Mouse (Mus musculus) limb, embryonic 13.5 days (tissue): Measurements from ENCODE around the gene Sv2a. TPM values are rescaled to one million over a fixed set of nuclear protein-coding genes. Genes with fewer than 3 reads are reported as not detected.
A peak's percentile ranks its signal among the peaks of the same experiment; 100 is the strongest.
"Not testable (repeated sequence)": the region's sequence is repeated elsewhere in the genome, so short reads cannot be mapped to it uniquely, and the experiment has no call there.

Source experiments
- ATAC-seq: fragments of 200-750 bp; cut with Nextera tagmentation; 2 replicates; pipeline ENCODE4 v1.8.0; 2017; ENCODE audit warnings: low read depth, moderate number of reproducible peaks, moderate TSS enrichment; ENCODE audit not compliant: low FRiP score
- H3K27ac ChIP-seq: fragments of 300-500 bp; sonication (generic); 2 replicates; pipeline ENCODE4 v1.5.1; 2015; ENCODE audit warnings: inconsistent platforms, mild to moderate bottlenecking, moderate library complexity
- H3K27me3 ChIP-seq: fragments of 300-500 bp; sonication (generic); 2 replicates; pipeline ENCODE4 v1.6.1; 2015; ENCODE audit warnings: mild to moderate bottlenecking, inconsistent platforms
- H3K36me3 ChIP-seq: fragments of 300-500 bp; sonication (generic); 2 replicates; pipeline ENCODE4 v1.6.1; 2015; ENCODE audit warnings: inconsistent platforms, mild to moderate bottlenecking, moderate library complexity
- H3K4me1 ChIP-seq: fragments of 300-500 bp; sonication (generic); 2 replicates; pipeline ENCODE4 v1.6.1; 2015; ENCODE audit warnings: inconsistent platforms
- H3K4me2 ChIP-seq: fragments of 300-500 bp; sonication (generic); replicated peaks from 2 replicates; pipeline ENCODE4 v1.6.1; 2015; ENCODE audit warnings: inconsistent platforms, mild to moderate bottlenecking, moderate library complexity
- H3K4me3 ChIP-seq: fragments of 300-500 bp; sonication (generic); 2 replicates; pipeline ENCODE4 v1.5.1; 2015; ENCODE audit warnings: moderate library complexity, mild to moderate bottlenecking, inconsistent platforms
- H3K9ac ChIP-seq: fragments of 300-500 bp; sonication (generic); 2 replicates; pipeline ENCODE4 v1.6.1; 2015; ENCODE audit warnings: mild to moderate bottlenecking, inconsistent platforms
- H3K9me3 ChIP-seq: fragments of 300-500 bp; sonication (generic); 2 replicates; pipeline ENCODE4 v1.6.1; 2016; ENCODE audit warnings: inconsistent platforms
- WGBS: fragments of 180-500 bp; shearing (Covaris S2); methylation state at CpG from one replicate; pipeline ENCODE4 v1.1.7; 2015; 5-methylcytosine and 5-hydroxymethylcytosine counted together
- polyA plus RNA-seq: library from polyadenylated mRNA; unstranded; fragments of >200 nt; fragmentation: Nextera tagmentation; extraction: Ambion mirVana; gene quantifications from 2 replicates; pipeline ENCODE4 v1.2.1, GENCODE M21; 2015

Gene Sv2a
- polyA plus RNA-seq, 1 experiment from 2014 or later, result 4.6 TPM

GRCm38 (mm10) chr3:96226695-96227648, 46.0 kb downstream of the Sv2a start:
- no peak for ATAC-seq
- Histone ChIP-seq H3K27ac (no peak overlapping the region), H3K4me3 (no peak overlapping the region), H3K4me1 (peaks cover 24% of the 10 kb centered on the region), H3K4me2 (no peak overlapping the region), H3K27me3 (no peaks in the 10 kb centered on the region), H3K36me3 (no peaks in the 10 kb centered on the region), H3K9ac (peak overlapping the region; percentile 43), H3K9me3 (no peaks in the 10 kb centered on the region)
- 68% methylated on average over 8 of the region's 8 CpGs for WGBS

- H3K4me2 ChIP-seq, result no peak overlapping the region
- H3K9me3 ChIP-seq, result no peaks in the 10 kb centered on the region
- 60% methylated on average over 2 of the region's 2 CpGs for WGBS
- no peak for ATAC-seq
- H3K36me3 ChIP-seq, result no peaks in the 10 kb centered on the region
- H3K4me3 ChIP-seq, result no peak overlapping the region
- H3K9ac ChIP-seq, result no peak overlapping the region
- H3K4me1 ChIP-seq, result peaks cover 9% of the 10 kb centered on the region; the same call in 1 of the 2 replicates
- H3K27ac ChIP-seq, result no peak overlapping the region
- no peaks in the 10 kb centered on the region for H3K27me3 ChIP-seq
Measured at GRCm38 (mm10) chr3:96228828-96229227, 47.9 kb downstream of the Sv2a start.

DNA sequence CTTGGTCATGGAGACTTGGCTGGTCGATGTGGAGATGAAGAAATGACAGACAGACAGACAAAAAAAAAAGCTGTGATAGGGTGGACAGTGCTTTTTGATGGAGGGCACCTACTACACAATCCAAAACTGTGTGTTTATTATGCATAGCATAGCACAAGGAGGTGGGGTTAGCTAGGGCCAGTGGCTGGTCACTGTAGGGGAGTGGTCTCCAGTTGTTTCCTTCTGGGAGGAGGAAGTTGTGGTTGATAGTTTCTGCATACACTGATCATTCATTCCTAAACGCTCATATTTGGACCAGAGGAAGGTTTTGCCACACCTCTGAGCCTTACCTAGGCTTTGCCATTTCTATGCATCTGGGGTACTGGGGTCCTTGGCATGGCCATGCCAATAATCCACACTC, 49.5 kb downstream of the Sv2a start:
- H3K4me1 ChIP-seq, result peaks cover 9% of the 10 kb centered on the region; the same call in 1 of the 2 replicates
- 79% methylated on average over 2 of the region's 2 CpGs for WGBS
- no peak overlapping the region for H3K4me2 ChIP-seq
- H3K36me3 ChIP-seq, result no peaks in the 10 kb centered on the region
- H3K27ac ChIP-seq, result no peak overlapping the region
- ATAC-seq, result no peak
- H3K4me3 ChIP-seq, result no peak overlapping the region
- H3K27me3 ChIP-seq, result no peaks in the 10 kb centered on the region
- H3K9me3 ChIP-seq, result no peaks in the 10 kb centered on the region
- H3K9ac ChIP-seq, result no peak overlapping the region

DNA sequence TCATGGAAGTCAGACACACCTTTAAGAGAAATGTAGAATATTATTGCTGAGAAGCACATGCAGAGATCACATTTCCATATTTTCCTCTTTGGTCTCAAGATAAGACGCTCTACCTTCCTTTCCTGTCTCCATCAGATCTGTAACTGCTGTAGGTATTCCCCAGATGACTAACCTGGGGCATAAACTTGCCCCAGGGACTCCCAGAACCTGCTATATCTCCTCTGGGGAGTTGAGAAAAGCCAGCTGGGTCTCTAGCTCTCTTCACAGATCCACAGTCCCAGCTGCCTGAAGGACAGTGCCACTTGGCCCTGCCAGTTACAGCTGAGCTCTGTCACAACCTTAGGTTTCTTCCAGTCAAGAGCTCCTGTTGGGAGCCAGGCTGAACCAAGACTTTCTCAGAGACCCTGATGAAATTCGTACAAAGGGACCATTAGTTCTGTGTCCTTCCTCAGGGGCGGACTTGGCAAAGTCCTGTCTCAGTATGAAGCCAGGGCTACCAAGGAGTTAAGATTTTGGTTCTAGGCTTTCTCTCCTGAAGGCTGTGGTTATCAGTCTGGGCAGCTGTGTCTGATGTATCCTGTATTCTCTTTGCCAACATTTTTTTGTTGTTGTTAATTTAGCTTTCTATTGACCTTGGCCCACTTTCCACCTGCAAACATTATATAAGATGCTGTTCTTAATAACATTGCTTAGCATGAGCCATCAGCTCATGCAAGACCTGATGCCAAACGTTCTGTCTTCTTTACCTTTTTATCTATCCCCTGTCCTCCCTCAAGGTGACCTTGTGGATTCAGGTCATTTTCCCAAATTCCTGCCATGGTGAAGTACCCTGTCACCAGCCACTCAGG, 50.2 kb downstream of the Sv2a start:
- no peak for ATAC-seq
- no peaks in the 10 kb centered on the region for H3K9me3 ChIP-seq
- H3K4me1 ChIP-seq, result peaks cover 8% of the 10 kb centered on the region; the same call in 1 of the 2 replicates
- 69% methylated on average over 4 of the region's 4 CpGs for WGBS
- no peak overlapping the region for H3K4me2 ChIP-seq
- no peaks in the 10 kb centered on the region for H3K36me3 ChIP-seq
- H3K27ac ChIP-seq, result no peak overlapping the region
- H3K4me3 ChIP-seq, result no peak overlapping the region
- no peak overlapping the region for H3K9ac ChIP-seq
- no peaks in the 10 kb centered on the region for H3K27me3 ChIP-seq

DNA sequence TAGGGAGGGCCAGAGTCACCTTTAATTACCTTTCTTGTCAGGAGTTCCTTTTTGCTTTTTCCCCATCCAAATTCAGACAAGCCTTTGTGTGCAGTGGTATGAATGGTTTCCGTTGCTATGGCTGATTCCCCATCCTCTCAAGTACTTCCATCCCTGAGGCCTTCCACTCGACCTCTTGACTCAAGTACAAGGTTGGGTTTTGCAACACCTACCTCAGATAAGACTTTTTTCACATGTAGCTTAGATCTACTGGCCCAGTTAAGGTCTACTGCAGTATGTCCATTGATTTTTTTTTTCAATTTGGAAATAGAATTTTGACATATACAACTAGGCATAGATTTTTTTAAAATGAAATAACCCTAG, 50.8 kb downstream of the Sv2a start:
- H3K4me1 ChIP-seq, result peaks cover 7% of the 10 kb centered on the region
- no peak for ATAC-seq
- 53% methylated on average over 2 of the region's 2 CpGs for WGBS
- H3K4me3 ChIP-seq, result no peak overlapping the region
- no peak overlapping the region for H3K4me2 ChIP-seq
- no peaks in the 10 kb centered on the region for H3K27me3 ChIP-seq
- H3K36me3 ChIP-seq, result no peaks in the 10 kb centered on the region
- H3K9ac ChIP-seq, result no peak overlapping the region
- H3K9me3 ChIP-seq, result no peaks in the 10 kb centered on the region
- H3K27ac ChIP-seq, result no peak overlapping the region

- H3K9ac ChIP-seq, result no peak overlapping the region
Measured at GRCm38 (mm10) chr3:96234914-96235313, 54.0 kb downstream of the Sv2a start.

GRCm38 (mm10) chr3:96235836-96236235, 54.9 kb downstream of the Sv2a start:
- no peak overlapping the region for H3K27ac ChIP-seq
- WGBS, result 55% methylated on average over 3 of the region's 3 CpGs
- no peak overlapping the region for H3K4me3 ChIP-seq
- ATAC-seq, result no peak
- no peaks in the 10 kb centered on the region for H3K9me3 ChIP-seq
- H3K36me3 ChIP-seq, result no peaks in the 10 kb centered on the region
- no peak overlapping the region for H3K4me2 ChIP-seq
- peaks cover 21% of the 10 kb centered on the region for H3K4me1 ChIP-seq
- no peaks in the 10 kb centered on the region for H3K27me3 ChIP-seq
- H3K9ac ChIP-seq, result no peak overlapping the region

More at GRCm38 (mm10) chr3:96234914-96235313, 54.0 kb downstream of the Sv2a start:
- Histone ChIP-seq H3K36me3 (no peaks in the 10 kb centered on the region), H3K4me2 (no peak overlapping the region), H3K27me3 (no peaks in the 10 kb centered on the region), H3K9me3 (no peaks in the 10 kb centered on the region), H3K4me1 (peaks cover 19% of the 10 kb centered on the region), H3K4me3 (no peak overlapping the region), H3K27ac (no peak overlapping the region)
- 76% methylated on average over 2 of the region's 2 CpGs for WGBS
- ATAC-seq, result no peak

DNA sequence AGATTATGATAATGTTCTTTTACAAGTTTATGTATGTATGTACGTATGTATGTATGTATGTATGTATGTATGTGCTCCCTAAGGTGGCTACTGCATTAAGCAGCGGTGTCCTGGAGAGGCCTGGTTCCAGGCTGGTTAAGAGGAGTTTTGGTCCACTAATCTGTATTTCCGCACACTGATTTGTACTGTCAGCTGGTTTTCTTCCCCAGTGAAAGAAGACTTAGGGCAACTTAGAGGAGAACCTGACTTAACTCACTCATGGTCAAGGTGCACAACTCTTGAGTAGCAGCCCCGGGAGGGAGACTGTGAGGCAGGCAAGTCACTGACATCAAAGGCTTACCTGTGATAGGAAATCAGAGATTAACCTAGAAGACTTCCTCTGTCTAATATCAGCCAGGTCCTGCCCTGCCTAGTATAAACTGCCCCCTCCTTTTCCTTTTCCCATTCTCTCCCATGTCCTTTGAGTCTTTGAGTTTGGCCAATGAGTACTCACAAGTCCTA, 55.9 kb downstream of the Sv2a start:
- peak overlapping the region; percentile 67 for H3K4me2 ChIP-seq
- peaks cover 24% of the 10 kb centered on the region for H3K4me1 ChIP-seq
- peak overlapping the region; percentile 75 for H3K9ac ChIP-seq
- no peak for ATAC-seq
- H3K4me3 ChIP-seq, result peak overlapping the region; percentile 49
- H3K27me3 ChIP-seq, result no peaks in the 10 kb centered on the region
- H3K36me3 ChIP-seq, result no peaks in the 10 kb centered on the region
- peak overlapping the region; percentile 79; the same call in 1 of the 2 replicates for H3K27ac ChIP-seq
- H3K9me3 ChIP-seq, result no peaks in the 10 kb centered on the region
- WGBS, result 78% methylated on average over 4 of the region's 4 CpGs

GRCm38 (mm10) chr3:96237335-96237903, 56.5 kb downstream of the Sv2a start:
- 21% methylated on average over 7 of the region's 7 CpGs for WGBS
- Histone ChIP-seq H3K4me2 (peak overlapping the region; percentile 67), H3K27me3 (no peaks in the 10 kb centered on the region), H3K27ac (peak overlapping the region; percentile 79), H3K36me3 (no peaks in the 10 kb centered on the region), H3K4me1 (peaks cover 24% of the 10 kb centered on the region), H3K9me3 (no peaks in the 10 kb centered on the region), H3K9ac (peak overlapping the region; percentile 75), H3K4me3 (peak overlapping the region; percentile 49)
- ATAC-seq, result no peak

GRCm38 (mm10) chr3:96237904-96238511, 57.1 kb downstream of the Sv2a start:
- H3K27ac ChIP-seq, result peak overlapping the region; percentile 81
- H3K4me2 ChIP-seq, result peak overlapping the region; percentile 67
- H3K36me3 ChIP-seq, result no peaks in the 10 kb centered on the region
- WGBS, result under 1% methylated on average over 12 of the region's 12 CpGs
- H3K4me1 ChIP-seq, result peaks cover 24% of the 10 kb centered on the region
- H3K4me3 ChIP-seq, result peak overlapping the region; percentile 49
- no peaks in the 10 kb centered on the region for H3K27me3 ChIP-seq
- no peak for ATAC-seq
- H3K9ac ChIP-seq, result peak overlapping the region; percentile 75
- no peaks in the 10 kb centered on the region for H3K9me3 ChIP-seq

DNA sequence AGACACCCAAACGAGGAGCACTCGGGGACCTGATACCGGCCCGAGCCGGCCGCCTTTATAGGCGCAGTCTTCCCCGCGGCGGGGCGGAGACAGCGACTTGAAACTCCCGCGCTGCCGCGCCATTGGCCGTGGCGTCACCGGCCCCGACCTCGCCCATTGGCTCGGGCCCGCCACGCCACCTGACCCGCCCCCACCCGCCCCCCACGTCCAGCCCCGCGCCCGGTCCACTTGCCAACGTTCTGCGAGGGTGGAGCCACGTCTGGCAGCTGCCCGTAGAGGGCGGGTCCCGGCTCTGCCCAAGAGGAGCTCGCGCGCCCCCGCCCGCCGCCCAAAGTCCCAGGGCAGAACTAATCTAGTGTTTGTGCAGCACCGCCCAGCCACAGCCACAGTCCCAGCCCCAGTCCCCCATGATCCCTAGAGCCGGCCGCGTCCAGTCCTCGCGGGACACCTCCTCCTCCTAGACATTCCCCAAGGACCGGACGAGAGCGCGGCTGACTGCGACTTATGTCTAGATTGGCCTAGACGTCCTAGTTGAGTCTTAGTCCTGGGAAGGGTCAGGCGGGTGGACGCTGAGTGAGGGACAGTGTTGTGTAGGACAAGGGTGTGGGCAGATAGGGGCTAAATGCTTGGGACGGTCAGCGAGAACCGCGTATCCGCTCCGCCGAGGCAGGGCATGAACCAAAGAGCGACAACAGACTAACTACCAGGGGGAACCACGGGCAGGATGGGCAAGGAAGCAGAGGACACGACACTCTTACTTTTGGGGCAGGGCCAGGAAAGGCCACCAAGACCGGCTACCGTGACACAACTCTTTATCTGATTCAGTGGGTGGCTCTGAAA, 58.2 kb downstream of the Sv2a start, which contains the start of gene Hist2h3c2:
Gene Hist2h3c2, minus strand, starts transcription at position 174 of the 840 bp plus-strand sequence.
- not testable (repeated sequence) for H3K27me3 ChIP-seq, H3K36me3 ChIP-seq, H3K9me3 ChIP-seq
- Histone ChIP-seq H3K4me3 (peak within 1 kb of the TSS; percentile 49), H3K27ac (peak within 1 kb of the TSS; percentile 81), H3K9ac (peak within 1 kb of the TSS; percentile 75), H3K4me1 (peaks cover 30% of the 10 kb centered on the region), H3K4me2 (peak within 1 kb of the TSS; percentile 67)
- ATAC-seq, result peak; percentile 89
- under 1% methylated on average over 17 of the region's 68 CpGs for WGBS
